Mouse (Mus musculus) neural tube, embryonic 15.5 days (tissue): ENCODE measurements at regions not wholly inside any gene's neighbourhood (a gene's known extent, or its start where the extent isn't known, plus 50 kb on each side); places are given as distances from the start of the nearest gene placed in this dataset.

Source experiments
- ATAC-seq: fragments of 200-750 bp; cut with Nextera tagmentation; 2 replicates; pipeline ENCODE4 v1.8.0; 2017; ENCODE audit warnings: mild to moderate bottlenecking, moderate TSS enrichment, moderate library complexity; ENCODE audit not compliant: low FRiP score
- H3K27ac ChIP-seq: fragments of 300-500 bp; sonication (generic); replicated peaks from 2 replicates; pipeline ENCODE4 v1.5.1; 2015; ENCODE audit warnings: mild to moderate bottlenecking, inconsistent platforms
- H3K27me3 ChIP-seq: fragments of 300-500 bp; sonication (generic); replicated peaks from 2 replicates; pipeline ENCODE4 v1.6.1; 2015; ENCODE audit warnings: inconsistent platforms
- H3K36me3 ChIP-seq: fragments of 300-500 bp; sonication (generic); 2 replicates; pipeline ENCODE4 v1.6.1; 2015; ENCODE audit warnings: inconsistent platforms
- H3K4me1 ChIP-seq: fragments of 300-500 bp; sonication (generic); 2 replicates; pipeline ENCODE4 v1.6.1; 2015; ENCODE audit warnings: inconsistent platforms
- H3K4me2 ChIP-seq: fragments of 300-500 bp; sonication (generic); 2 replicates; pipeline ENCODE4 v1.6.1; 2015; ENCODE audit warnings: inconsistent platforms, mild to moderate bottlenecking, moderate library complexity
- H3K4me3 ChIP-seq: fragments of 300-500 bp; sonication (generic); replicated peaks from 2 replicates; pipeline ENCODE4 v1.5.1; 2015; ENCODE audit warnings: mild to moderate bottlenecking, inconsistent platforms
- H3K9ac ChIP-seq: fragments of 300-500 bp; sonication (generic); replicated peaks from 2 replicates; pipeline ENCODE4 v1.6.1; 2015; ENCODE audit warnings: mild to moderate bottlenecking, inconsistent platforms
- H3K9me3 ChIP-seq: fragments of 300-500 bp; sonication (generic); replicated peaks from 2 replicates; pipeline ENCODE4 v1.6.1; 2016; ENCODE audit warnings: inconsistent platforms
- WGBS: fragments of 180-500 bp; shearing (Covaris S2); methylation state at CpG from one replicate; pipeline ENCODE4 v1.1.7; 2015; ENCODE audit warnings: mixed read lengths; 5-methylcytosine and 5-hydroxymethylcytosine counted together

DNA sequence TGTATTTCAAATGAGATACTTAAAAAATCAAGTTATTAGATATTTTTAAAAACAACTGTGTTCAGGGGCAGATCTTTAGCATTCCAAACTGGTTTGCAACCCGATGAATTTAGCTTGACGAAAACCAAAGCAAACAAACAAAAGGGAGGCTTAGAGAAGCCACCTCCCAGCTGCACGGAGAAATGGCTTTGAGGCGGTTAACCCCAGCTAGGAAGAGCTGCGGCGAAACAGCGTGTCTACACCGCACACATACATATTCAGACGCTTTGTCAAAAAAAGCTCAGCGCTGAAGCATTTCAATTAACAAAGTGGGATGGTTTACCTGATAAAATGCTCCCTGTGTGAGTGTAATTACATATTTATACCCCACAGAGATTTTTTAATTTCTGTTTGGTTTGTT is 123.0 kb upstream of the Ap5m1 start:
- ATAC-seq = peak; percentile 74; the same call in 1 of the 2 replicates
- Histone ChIP-seq H3K27me3 (no peaks in the 10 kb centered on the region), H3K4me3 (no peak overlapping the region), H3K4me2 (0 out of 2 replicates have a peak overlapping the region, but pooled peaks have one; percentile 20), H3K27ac (0 out of 2 replicates have a peak overlapping the region, but pooled peaks have one; percentile 28), H3K9ac (no peak overlapping the region), H3K36me3 (no peaks in the 10 kb centered on the region), H3K9me3 (no peaks in the 10 kb centered on the region), H3K4me1 (peaks cover 5% of the 10 kb centered on the region; the same call in 1 of the 2 replicates)
- WGBS = 40% methylated on average over 10 of the region's 10 CpGs

DNA sequence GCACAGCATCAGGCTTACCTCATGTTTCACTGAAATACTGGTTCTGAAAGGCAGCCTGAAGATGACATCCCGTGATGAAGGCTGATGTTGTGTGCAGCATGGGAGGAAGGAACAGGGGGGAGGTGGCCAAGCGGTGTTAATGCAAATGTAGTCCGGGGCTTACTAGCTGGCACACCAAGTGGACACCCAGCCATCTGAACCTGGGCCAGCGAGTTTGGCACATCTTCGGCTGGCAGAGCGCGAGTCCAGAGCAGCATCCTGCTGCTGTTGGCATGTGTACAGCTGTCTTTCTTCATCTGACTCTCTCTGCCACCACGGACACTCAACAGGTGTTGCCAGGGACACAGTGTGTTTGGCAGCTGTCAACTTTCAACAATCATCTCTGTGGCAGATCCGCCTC is 135.0 kb upstream of the Ap5m1 start:
- H3K27ac ChIP-seq = no peak overlapping the region
- ATAC-seq = no peak; the same call in 1 of the 2 replicates

DNA sequence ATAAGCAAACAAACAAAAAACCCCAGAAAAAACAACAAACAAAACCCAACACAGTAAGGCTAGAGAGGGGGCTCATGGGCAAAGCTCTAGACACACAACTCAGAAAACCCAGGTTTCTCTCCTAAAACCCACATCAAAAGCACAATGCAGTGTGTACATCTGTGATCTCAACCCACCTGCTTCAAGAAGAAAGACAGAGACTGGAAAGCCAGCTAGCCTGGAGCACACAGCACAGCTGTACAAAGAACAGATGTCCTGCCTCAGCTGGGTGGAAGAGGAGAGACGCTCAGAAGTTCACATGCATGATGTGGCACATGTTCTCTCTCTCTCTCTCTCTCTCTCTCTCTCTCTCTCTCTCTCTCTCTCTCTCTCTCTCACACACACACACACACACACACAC is 140.0 kb upstream of the Ap5m1 start:
- no peaks in the 10 kb centered on the region for H3K36me3 ChIP-seq
- ATAC-seq = no peak

More for the DNA sequence above, 135.0 kb upstream of the Ap5m1 start:
- Histone ChIP-seq H3K4me1 (no peaks in the 10 kb centered on the region), H3K4me3 (no peak overlapping the region), H3K27me3 (no peaks in the 10 kb centered on the region), H3K9ac (no peak overlapping the region), H3K4me2 (no peak overlapping the region), H3K9me3 (no peaks in the 10 kb centered on the region), H3K36me3 (no peaks in the 10 kb centered on the region)
- WGBS = 80% methylated on average over 9 of the region's 9 CpGs

DNA sequence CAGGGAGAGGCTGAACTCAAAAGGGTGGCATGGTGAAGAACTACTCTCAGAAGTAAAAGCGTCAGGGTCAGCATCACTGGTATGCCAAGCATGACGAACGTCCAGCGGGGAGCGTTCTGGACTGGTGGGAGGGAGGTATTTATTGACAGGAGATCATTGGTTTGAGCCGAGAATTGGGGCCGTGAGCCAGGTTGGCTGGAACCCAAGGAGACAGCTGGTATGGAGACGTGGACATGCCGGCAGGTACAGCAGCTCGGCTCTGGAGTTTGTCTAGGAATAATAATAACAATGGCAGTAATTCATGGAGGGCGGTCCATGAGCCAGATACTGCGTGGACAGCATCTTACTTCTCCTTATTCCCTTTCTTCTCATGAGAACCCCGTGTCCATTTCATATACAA is 156.5 kb upstream of the Ap5m1 start:
- H3K4me2 ChIP-seq = no peak overlapping the region
- no peaks in the 10 kb centered on the region for H3K4me1 ChIP-seq
- no peaks in the 10 kb centered on the region for H3K9me3 ChIP-seq
- H3K27me3 ChIP-seq = no peaks in the 10 kb centered on the region
- 63% methylated on average over 13 of the region's 13 CpGs for WGBS
- H3K9ac ChIP-seq = no peak overlapping the region
- ATAC-seq = no peak
- no peak overlapping the region for H3K4me3 ChIP-seq
- no peaks in the 10 kb centered on the region for H3K36me3 ChIP-seq
- no peak overlapping the region for H3K27ac ChIP-seq

More for the DNA sequence above, 140.0 kb upstream of the Ap5m1 start:
- Histone ChIP-seq H3K27me3 (no peaks in the 10 kb centered on the region), H3K9me3 (no peaks in the 10 kb centered on the region), H3K4me1 (no peaks in the 10 kb centered on the region), H3K4me2 (no peak overlapping the region), H3K27ac (no peak overlapping the region), H3K4me3 (no peak overlapping the region), H3K9ac (no peak overlapping the region)
- 88% methylated on average over 1 of the region's 1 CpGs for WGBS

DNA sequence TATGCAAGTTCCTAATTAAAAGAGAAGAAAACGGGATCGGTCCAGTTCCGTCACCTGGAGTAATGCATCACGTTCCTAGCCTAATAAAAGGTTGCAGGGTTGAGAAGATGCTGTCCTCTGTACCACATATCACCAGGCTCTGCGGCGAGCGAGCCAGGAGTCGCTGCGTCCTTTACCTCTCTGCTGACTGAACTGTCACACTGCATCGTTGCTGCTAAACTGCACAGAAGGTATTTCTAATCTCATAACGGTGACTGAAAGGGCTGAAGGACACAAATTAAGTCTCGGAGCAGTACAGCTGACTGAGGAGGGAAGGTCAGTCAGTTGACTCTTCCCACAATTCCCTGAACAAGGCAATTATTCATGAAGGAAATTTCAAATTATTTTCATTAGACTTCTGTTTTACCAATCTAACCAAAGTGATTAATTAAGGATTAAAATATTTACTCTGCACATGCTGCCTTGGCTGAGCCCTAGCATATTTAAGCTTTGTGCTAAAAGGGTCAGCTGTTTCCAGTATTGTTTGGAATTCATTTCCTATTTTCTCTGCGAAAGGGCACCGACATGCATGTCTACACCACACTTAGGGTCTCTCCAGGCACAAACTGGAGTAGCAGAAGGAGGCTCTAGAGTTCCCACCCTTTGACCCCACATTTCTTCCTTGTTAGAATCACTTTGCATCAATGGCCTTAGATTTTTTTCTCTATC is 157.8 kb upstream of the Ap5m1 start:
- Histone ChIP-seq H3K4me3 (no peak overlapping the region), H3K4me2 (no peak overlapping the region), H3K9ac (no peak overlapping the region), H3K27me3 (no peaks in the 10 kb centered on the region), H3K27ac (no peak overlapping the region), H3K36me3 (no peaks in the 10 kb centered on the region), H3K4me1 (no peaks in the 10 kb centered on the region), H3K9me3 (no peaks in the 10 kb centered on the region)
- no peak for ATAC-seq
- 67% methylated on average over 14 of the region's 14 CpGs for WGBS

DNA sequence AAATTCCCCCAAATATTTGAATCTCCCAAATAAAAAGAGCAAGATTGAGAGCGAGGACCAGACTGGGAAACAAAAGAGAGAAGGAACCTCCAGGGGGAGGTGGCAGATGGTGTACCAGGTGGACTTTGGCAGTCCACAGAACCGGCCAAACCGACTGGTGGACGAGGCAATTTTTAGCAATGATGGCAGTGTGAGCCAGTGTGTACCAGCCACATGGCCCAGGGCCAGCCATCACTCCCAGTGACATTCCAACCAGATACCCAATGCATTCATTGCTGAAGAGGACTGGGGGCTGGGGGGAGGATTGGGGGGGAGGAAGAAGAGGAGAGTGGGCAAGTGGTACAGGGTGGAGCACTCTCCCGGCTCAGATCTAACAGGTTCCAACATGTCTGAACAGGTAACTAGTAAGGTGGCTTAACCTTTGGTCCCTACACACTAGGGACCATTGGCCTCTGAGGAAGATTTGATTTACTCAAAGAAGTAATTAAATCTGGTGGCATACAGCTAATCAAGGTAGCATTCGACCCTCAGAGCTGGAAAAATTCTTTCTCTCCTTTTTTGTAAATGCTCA is 158.4 kb upstream of the Ap5m1 start:
- H3K4me2 ChIP-seq = no peak overlapping the region
- H3K9ac ChIP-seq = no peak overlapping the region
- H3K36me3 ChIP-seq = no peaks in the 10 kb centered on the region
- H3K27me3 ChIP-seq = no peaks in the 10 kb centered on the region
- no peak for ATAC-seq
- H3K27ac ChIP-seq = no peak overlapping the region
- no peaks in the 10 kb centered on the region for H3K9me3 ChIP-seq
- 65% methylated on average over 6 of the region's 6 CpGs for WGBS
- H3K4me3 ChIP-seq = no peak overlapping the region
- H3K4me1 ChIP-seq = no peaks in the 10 kb centered on the region

DNA sequence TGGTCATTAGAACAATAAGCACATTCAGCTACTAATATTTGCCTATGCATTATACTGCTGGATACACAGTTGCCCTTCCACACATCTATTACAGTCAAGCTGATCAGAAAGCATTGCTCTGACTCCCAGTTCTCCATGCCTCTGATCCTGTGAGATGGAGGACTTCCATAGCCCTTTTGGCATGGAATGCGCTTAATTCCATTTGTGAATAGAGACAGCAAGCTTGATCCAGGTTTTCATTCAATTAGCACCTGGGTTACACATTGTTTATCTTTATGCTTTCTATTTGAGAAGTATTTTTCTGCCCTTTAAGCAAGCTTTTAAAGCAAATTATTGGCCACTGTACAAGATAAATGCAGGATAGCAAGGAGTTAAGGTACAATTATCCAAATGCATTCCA is 158.9 kb upstream of the Ap5m1 start:
- H3K27me3 ChIP-seq = no peaks in the 10 kb centered on the region

DNA sequence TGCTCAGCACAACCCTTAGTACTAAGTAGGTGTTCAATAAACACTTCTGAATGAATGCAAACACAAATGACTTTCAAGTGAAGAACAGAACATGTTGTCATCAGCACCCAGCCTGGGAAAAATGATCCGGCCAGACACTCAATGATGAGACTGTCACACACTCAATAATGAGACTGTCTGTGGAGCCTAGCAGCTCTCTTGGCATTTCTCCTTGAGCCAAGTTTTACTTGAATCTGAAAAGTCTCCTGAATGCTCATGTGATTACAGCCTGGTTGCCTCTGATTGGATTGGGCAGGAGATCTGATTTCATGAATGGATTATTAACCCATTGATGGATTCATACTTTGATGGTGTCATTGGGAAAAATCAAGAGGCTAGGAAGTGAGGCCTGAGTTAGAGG is 161.3 kb upstream of the Ap5m1 start:
- Histone ChIP-seq H3K4me2 (no peak overlapping the region), H3K4me1 (no peaks in the 10 kb centered on the region), H3K9me3 (no peaks in the 10 kb centered on the region), H3K4me3 (no peak overlapping the region), H3K27me3 (no peaks in the 10 kb centered on the region), H3K36me3 (no peaks in the 10 kb centered on the region), H3K27ac (no peak overlapping the region), H3K9ac (no peak overlapping the region)
- ATAC-seq = no peak
- WGBS = 95% methylated on average over 1 of the region's 1 CpGs

More for the DNA sequence above, 158.9 kb upstream of the Ap5m1 start:
- Histone ChIP-seq H3K9me3 (no peaks in the 10 kb centered on the region), H3K36me3 (no peaks in the 10 kb centered on the region), H3K4me2 (no peak overlapping the region), H3K9ac (no peak overlapping the region), H3K4me1 (no peaks in the 10 kb centered on the region), H3K27ac (no peak overlapping the region), H3K4me3 (no peak overlapping the region)
- no peak for ATAC-seq
- 96% methylated on average over 1 of the region's 1 CpGs for WGBS

DNA sequence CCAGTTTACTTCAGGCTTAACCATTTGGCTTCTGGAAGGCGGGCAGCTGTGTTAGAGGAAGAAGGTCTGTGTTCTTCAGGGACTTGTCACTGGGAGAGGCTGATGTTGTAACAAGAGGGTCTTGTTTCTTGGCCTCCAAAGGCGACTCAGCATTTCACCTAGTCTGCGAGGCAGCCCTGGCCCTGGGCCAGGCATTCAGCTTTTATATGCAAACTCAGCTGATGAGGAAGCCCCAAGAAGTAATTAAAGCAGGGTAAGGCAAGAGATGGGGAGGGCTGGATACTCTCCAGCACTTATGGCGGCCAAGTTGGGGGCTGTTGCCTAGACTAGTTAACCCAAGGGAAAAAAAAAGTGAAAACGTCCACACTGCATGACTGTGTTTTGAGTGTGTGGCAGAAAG is 162.4 kb upstream of the Ap5m1 start:
- Histone ChIP-seq H3K4me3 (no peak overlapping the region), H3K4me1 (no peaks in the 10 kb centered on the region), H3K9ac (no peak overlapping the region), H3K9me3 (no peaks in the 10 kb centered on the region), H3K36me3 (no peaks in the 10 kb centered on the region), H3K27me3 (no peaks in the 10 kb centered on the region), H3K4me2 (no peak overlapping the region), H3K27ac (no peak overlapping the region)
- 0 out of 2 replicates have a peak, but pooled peaks have one; percentile 31 for ATAC-seq
- 33% methylated on average over 5 of the region's 5 CpGs for WGBS

DNA sequence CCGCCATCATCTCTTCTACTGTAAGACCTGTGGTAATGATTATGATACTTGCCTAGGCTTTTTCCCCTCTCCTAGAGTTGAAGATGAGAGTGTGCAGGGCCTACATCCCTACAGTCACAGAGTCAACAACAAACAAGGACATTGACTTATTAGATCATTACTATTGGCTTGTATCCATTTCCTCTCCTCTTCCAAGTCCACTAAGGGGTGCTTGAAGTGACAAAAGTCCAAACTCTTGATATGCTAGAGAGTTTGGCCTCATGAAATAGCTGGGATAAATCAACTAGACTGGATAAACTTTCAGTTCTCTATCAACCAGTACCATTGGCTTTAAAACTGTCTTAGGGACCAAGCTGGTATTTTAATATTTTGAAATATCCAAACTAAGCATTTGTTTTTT is 165.7 kb upstream of the Ap5m1 start:
- Histone ChIP-seq H3K9ac (no peak overlapping the region), H3K4me2 (no peak overlapping the region), H3K9me3 (no peaks in the 10 kb centered on the region), H3K36me3 (no peaks in the 10 kb centered on the region), H3K27ac (no peak overlapping the region), H3K4me3 (no peak overlapping the region), H3K27me3 (no peaks in the 10 kb centered on the region), H3K4me1 (no peaks in the 10 kb centered on the region)
- WGBS = 97% methylated on average over 1 of the region's 1 CpGs
- no peak for ATAC-seq

DNA sequence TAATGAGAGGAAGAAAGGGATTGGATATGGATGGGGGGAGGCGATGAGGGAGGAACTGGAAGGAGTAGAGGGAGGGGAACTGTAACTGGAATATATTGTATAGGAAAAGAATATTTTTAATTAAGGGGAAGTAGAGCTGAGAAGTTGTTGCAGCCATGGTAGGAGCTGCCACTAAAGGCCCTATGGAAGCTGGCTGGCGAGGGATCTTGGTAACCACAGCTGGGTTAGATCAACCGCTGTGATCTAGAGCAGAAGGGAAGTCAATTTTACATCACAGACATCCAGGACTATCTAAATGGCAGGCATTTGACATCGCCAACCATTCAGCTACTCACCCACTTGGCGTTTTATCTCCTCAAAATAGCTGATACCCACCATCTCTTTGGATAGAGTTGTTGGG is 168.8 kb upstream of the Ap5m1 start:
- Histone ChIP-seq H3K4me3 (no peak overlapping the region), H3K9me3 (no peaks in the 10 kb centered on the region), H3K27me3 (0 out of 2 replicates have a peak, but pooled peaks cover 2% of the 10 kb centered on the region), H3K27ac (no peak overlapping the region), H3K4me1 (no peaks in the 10 kb centered on the region), H3K4me2 (no peak overlapping the region), H3K9ac (no peak overlapping the region), H3K36me3 (no peaks in the 10 kb centered on the region)
- no peak for ATAC-seq
- WGBS = 93% methylated on average over 5 of the region's 5 CpGs

DNA sequence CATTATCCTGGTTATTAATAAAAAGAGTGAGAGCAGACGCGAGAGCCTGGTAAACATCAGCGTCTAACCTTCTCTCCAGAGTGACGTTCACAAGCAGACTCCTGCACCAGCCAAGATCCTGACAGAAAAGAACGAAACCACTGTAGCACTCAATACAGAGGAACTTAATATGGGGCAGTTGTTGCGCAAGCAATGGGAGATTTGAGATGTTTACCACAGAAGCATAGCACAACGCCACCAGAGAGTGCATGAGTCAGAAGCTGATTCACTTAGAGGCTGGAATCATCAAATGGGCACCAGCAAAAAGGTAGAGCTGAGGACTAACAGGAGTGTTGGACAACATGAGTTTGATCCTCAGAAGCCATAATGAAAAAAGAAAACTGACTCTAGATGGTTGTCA is 169.7 kb upstream of the Ap5m1 start:
- Histone ChIP-seq H3K27ac (no peak overlapping the region), H3K4me3 (no peak overlapping the region), H3K9me3 (no peaks in the 10 kb centered on the region), H3K36me3 (no peaks in the 10 kb centered on the region), H3K4me2 (no peak overlapping the region), H3K27me3 (0 out of 2 replicates have a peak, but pooled peaks cover 2% of the 10 kb centered on the region), H3K4me1 (no peaks in the 10 kb centered on the region), H3K9ac (no peak overlapping the region)
- 90% methylated on average over 7 of the region's 7 CpGs for WGBS
- ATAC-seq = no peak
